Mouse (Mus musculus): Measurements from ENCODE around the gene Zfx.

Gene Zfx

GRCm38 (mm10) chrX:94058748-94059147 lies 64.8 kb downstream of the Zfx start:
- no peak for DNase-seq

DNA sequence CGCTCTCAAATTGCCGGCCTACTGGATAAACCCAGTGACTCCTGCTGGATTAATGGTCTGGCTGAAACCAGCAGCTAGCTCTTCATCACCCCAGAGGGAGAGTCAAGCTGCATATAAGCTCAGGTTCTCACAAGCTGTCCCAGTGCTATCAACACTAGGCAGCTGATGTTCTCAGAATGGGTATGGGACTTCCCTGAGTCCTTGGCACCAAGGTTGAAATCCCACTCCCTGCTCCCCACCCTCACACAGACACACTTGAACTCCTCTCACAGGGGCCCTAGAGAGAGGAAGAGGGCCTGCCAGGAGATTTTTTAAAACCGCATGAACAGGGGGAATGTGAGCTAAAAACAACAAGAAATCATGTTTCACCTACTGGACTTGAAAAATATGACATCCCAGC lies 74.5 kb downstream of the Zfx start:
- no peak for DNase-seq

GRCm38 (mm10) chrX:94048048-94048447 lies 75.5 kb downstream of the Zfx start:
- DNase-seq: peak; percentile 1

DNA sequence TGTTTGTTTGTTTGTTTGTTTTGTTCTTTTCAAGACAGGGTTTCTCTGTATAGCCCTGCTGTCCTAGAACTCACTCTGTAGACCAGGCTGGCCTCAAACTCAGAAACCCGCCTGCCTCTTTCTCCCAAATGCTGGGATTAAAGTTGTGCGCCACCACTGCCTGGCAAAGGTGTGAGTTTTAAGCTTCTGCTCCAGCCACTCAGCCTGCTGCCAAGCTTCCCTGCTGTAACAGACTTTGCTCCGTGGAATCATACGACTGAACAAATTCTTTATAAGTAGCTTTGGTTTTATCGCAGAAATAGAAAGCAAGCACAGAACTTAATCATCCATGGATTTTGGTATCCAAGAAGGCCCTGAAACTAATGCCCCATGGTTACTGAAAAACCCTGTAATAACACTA lies 76.1 kb downstream of the Zfx start:
- DNase-seq: no peak

GRCm38 (mm10) chrX:94032937-94033336 lies 90.6 kb downstream of the Zfx start:
- DNase-seq: no peak

- DNase-seq: no peak
Measured at GRCm38 (mm10) chrX:94030081-94030480, 93.4 kb downstream of the Zfx start.
